Mouse (Mus musculus) stomach, embryonic 15.5 days (tissue): ENCODE measurements at regions not wholly inside any gene's neighbourhood (a gene's known extent, or its start where the extent isn't known, plus 50 kb on each side); places are given as distances from the start of the nearest gene placed in this dataset.

Experiments used
- ATAC-seq: fragments of 200-750 bp; cut with Nextera tagmentation; 2 replicates; pipeline ENCODE4 v1.8.0; 2017; ENCODE audit warnings: low read depth, moderate number of reproducible peaks, moderate TSS enrichment; ENCODE audit not compliant: insufficient read depth, low FRiP score
- H3K27ac ChIP-seq: fragments of 300-500 bp; sonication (generic); 2 replicates; pipeline ENCODE4 v1.5.1; 2015; ENCODE audit warnings: mild to moderate bottlenecking, inconsistent platforms
- H3K27me3 ChIP-seq: fragments of 300-500 bp; sonication (generic); replicated peaks from 2 replicates; pipeline ENCODE4 v1.6.1; 2015; ENCODE audit warnings: inconsistent platforms
- H3K36me3 ChIP-seq: fragments of 300-500 bp; sonication (generic); 2 replicates; pipeline ENCODE4 v1.6.1; 2015; ENCODE audit warnings: inconsistent platforms
- H3K4me1 ChIP-seq: fragments of 300-500 bp; sonication (generic); 2 replicates; pipeline ENCODE4 v1.6.1; 2015; ENCODE audit warnings: inconsistent platforms
- H3K4me2 ChIP-seq: fragments of 300-500 bp; sonication (generic); 2 replicates; pipeline ENCODE4 v1.6.1; 2015; ENCODE audit warnings: mild to moderate bottlenecking, inconsistent platforms
- H3K4me3 ChIP-seq: fragments of 300-500 bp; sonication (generic); replicated peaks from 2 replicates; pipeline ENCODE4 v1.5.1; 2015; ENCODE audit warnings: inconsistent platforms
- H3K9ac ChIP-seq: fragments of 300-500 bp; sonication (generic); 2 replicates; pipeline ENCODE4 v1.6.1; 2015; ENCODE audit warnings: inconsistent platforms
- H3K9me3 ChIP-seq: fragments of 300-500 bp; sonication (generic); 2 replicates; pipeline ENCODE4 v1.6.1; 2016; ENCODE audit warnings: inconsistent platforms
- WGBS: fragments of 180-500 bp; shearing (Covaris S2); methylation state at CpG from one replicate; pipeline ENCODE4 v1.1.7; 2015; 5-methylcytosine and 5-hydroxymethylcytosine counted together

- no peaks in the 10 kb centered on the region for H3K9me3 ChIP-seq
- H3K27me3 ChIP-seq = no peaks in the 10 kb centered on the region
- H3K4me3 ChIP-seq = no peak overlapping the region
- H3K9ac ChIP-seq = no peak overlapping the region
- H3K4me1 ChIP-seq = no peaks in the 10 kb centered on the region
- ATAC-seq = no peak
- no peaks in the 10 kb centered on the region for H3K36me3 ChIP-seq
- H3K4me2 ChIP-seq = no peak overlapping the region
- no peak overlapping the region for H3K27ac ChIP-seq
- 57% methylated on average over 1 of the region's 1 CpGs for WGBS
These were observed 160.5 kb upstream of the Srrm4 start for GRCm38 (mm10) chr5:116752096-116752495.

DNA sequence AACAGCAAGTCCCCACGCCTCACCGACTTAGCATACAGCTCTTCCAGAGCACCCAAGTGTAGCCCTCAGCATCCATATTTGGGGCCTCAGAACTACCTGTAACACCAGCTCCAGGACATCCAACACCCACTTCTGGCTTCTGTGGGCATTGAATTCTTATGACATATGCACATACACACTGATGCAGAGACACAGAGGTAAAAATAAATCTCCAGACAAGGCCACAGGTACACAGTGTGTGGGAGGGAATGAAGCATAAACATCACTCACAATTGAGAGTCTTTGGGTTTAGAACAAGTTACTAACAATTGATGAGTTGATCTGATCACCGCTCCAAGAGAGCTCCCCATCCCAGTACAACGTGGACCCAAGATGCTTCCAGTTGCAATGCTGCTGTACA, 154.2 kb upstream of the Srrm4 start:
- H3K9me3 ChIP-seq = no peaks in the 10 kb centered on the region
- no peak overlapping the region for H3K4me2 ChIP-seq
- H3K9ac ChIP-seq = no peak overlapping the region
- ATAC-seq = no peak
- H3K4me1 ChIP-seq = no peaks in the 10 kb centered on the region
- H3K4me3 ChIP-seq = no peak overlapping the region
- no peak overlapping the region for H3K27ac ChIP-seq
- WGBS = 83% methylated on average over 4 of the region's 4 CpGs
- H3K36me3 ChIP-seq = no peaks in the 10 kb centered on the region
- no peaks in the 10 kb centered on the region for H3K27me3 ChIP-seq

- 16% methylated on average over 10 of the region's 10 CpGs for WGBS
- H3K36me3 ChIP-seq = no peaks in the 10 kb centered on the region
- H3K4me2 ChIP-seq = no peak overlapping the region
- no peak overlapping the region for H3K4me3 ChIP-seq
- ATAC-seq = no peak
- H3K27me3 ChIP-seq = no peaks in the 10 kb centered on the region
- H3K4me1 ChIP-seq = no peaks in the 10 kb centered on the region
- H3K9ac ChIP-seq = no peak overlapping the region
- H3K27ac ChIP-seq = no peak overlapping the region
- no peaks in the 10 kb centered on the region for H3K9me3 ChIP-seq
These were observed 152.8 kb upstream of the Srrm4 start for GRCm38 (mm10) chr5:116744389-116744788.

GRCm38 (mm10) chr5:116735622-116736021, 144.0 kb upstream of the Srrm4 start:
- no peak overlapping the region for H3K9ac ChIP-seq
- H3K4me2 ChIP-seq = no peak overlapping the region
- no peaks in the 10 kb centered on the region for H3K36me3 ChIP-seq
- H3K27me3 ChIP-seq = no peaks in the 10 kb centered on the region
- H3K9me3 ChIP-seq = no peaks in the 10 kb centered on the region
- 41% methylated on average over 4 of the region's 4 CpGs for WGBS
- no peak for ATAC-seq
- H3K27ac ChIP-seq = no peak overlapping the region
- H3K4me3 ChIP-seq = no peak overlapping the region
- no peaks in the 10 kb centered on the region for H3K4me1 ChIP-seq

DNA sequence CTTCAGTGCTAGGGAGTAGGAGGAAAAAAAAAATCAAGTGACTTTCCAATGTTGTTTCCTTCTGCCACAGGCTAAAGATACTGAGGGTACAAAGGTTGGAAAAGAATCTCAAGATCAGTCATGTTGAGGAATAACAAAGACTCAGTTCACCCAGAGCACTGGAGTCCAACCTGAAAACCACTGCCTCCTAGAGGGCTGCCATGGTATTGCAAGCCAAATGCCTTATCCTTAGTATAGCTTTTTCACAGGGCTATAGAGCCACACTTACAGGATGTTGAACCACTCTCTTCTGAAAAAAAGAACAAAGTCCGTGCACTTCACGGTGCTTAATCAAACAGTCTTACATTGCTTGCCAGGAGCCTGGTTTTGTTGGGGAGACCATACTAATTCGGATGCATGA, 139.9 kb upstream of the Srrm4 start:
- Histone ChIP-seq H3K27ac (no peak overlapping the region), H3K4me2 (no peak overlapping the region), H3K27me3 (no peaks in the 10 kb centered on the region), H3K36me3 (no peaks in the 10 kb centered on the region), H3K4me1 (no peaks in the 10 kb centered on the region), H3K9me3 (no peaks in the 10 kb centered on the region), H3K4me3 (no peak overlapping the region), H3K9ac (no peak overlapping the region)
- 88% methylated on average over 3 of the region's 3 CpGs for WGBS
- ATAC-seq = no peak

DNA sequence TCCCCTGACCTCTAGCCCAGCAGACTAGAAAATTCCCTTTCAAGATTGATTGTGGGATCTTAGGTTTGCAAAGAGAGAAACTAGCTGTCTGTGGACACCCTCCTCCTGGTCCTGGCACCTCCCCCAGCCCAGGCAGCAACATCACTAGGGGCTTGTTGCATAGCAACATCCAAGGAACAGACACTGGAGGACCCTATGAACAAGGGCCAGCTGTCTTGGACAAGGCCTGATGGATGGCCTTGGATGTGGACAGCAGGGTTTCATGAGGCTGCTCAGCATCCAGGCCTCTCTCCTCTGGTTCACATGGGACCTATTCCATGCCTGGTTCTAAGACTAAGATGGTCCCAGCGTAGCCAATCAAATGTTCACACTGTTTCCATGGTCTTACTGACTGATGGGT, 127.6 kb upstream of the Srrm4 start:
- no peaks in the 10 kb centered on the region for H3K36me3 ChIP-seq
- ATAC-seq = no peak
- no peaks in the 10 kb centered on the region for H3K9me3 ChIP-seq
- no peak overlapping the region for H3K4me2 ChIP-seq
- H3K27me3 ChIP-seq = no peaks in the 10 kb centered on the region
- 76% methylated on average over 1 of the region's 1 CpGs for WGBS
- no peaks in the 10 kb centered on the region for H3K4me1 ChIP-seq
- H3K27ac ChIP-seq = no peak overlapping the region
- no peak overlapping the region for H3K4me3 ChIP-seq
- H3K9ac ChIP-seq = no peak overlapping the region

DNA sequence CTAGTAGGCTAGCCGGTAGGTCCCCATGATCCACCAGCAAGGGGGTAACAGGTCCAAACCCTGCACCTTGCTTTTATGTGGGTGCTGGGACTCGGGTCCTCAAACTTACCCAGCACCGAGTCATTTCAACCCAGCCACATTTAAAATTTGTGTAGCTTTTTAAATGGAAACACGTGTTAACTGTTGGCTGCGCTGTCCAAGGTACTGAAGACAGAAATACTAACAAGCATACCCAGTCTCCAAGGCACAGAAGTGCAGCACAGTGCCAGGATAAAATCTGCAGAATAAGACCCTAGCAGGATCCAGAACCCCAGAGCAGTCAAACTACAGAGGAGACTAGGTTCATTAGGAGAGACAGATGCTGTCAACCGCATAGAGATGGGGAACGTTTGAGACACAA, 122.6 kb upstream of the Srrm4 start:
- WGBS = 28% methylated on average over 7 of the region's 7 CpGs
- no peaks in the 10 kb centered on the region for H3K4me1 ChIP-seq
- no peaks in the 10 kb centered on the region for H3K9me3 ChIP-seq
- no peaks in the 10 kb centered on the region for H3K27me3 ChIP-seq
- no peak overlapping the region for H3K27ac ChIP-seq
- no peak overlapping the region for H3K4me2 ChIP-seq
- H3K9ac ChIP-seq = no peak overlapping the region
- H3K36me3 ChIP-seq = no peaks in the 10 kb centered on the region
- no peak overlapping the region for H3K4me3 ChIP-seq
- no peak for ATAC-seq

GRCm38 (mm10) chr5:116712056-116712455, 120.4 kb upstream of the Srrm4 start:
- Histone ChIP-seq H3K27ac (no peak overlapping the region), H3K9ac (no peak overlapping the region), H3K4me1 (no peaks in the 10 kb centered on the region), H3K4me3 (no peak overlapping the region), H3K36me3 (no peaks in the 10 kb centered on the region), H3K27me3 (no peaks in the 10 kb centered on the region), H3K4me2 (no peak overlapping the region), H3K9me3 (no peaks in the 10 kb centered on the region)
- WGBS = 84% methylated on average over 3 of the region's 3 CpGs
- ATAC-seq = no peak

GRCm38 (mm10) chr5:116708505-116708904, 116.9 kb upstream of the Srrm4 start:
- Histone ChIP-seq H3K27me3 (no peaks in the 10 kb centered on the region), H3K27ac (no peak overlapping the region), H3K4me1 (no peaks in the 10 kb centered on the region), H3K9ac (no peak overlapping the region), H3K36me3 (no peaks in the 10 kb centered on the region), H3K4me3 (no peak overlapping the region), H3K4me2 (no peak overlapping the region), H3K9me3 (no peaks in the 10 kb centered on the region)
- WGBS = 26% methylated on average over 6 of the region's 6 CpGs
- no peak for ATAC-seq

- no peaks in the 10 kb centered on the region for H3K27me3 ChIP-seq
- no peak overlapping the region for H3K9ac ChIP-seq
- H3K27ac ChIP-seq = no peak overlapping the region
- no peaks in the 10 kb centered on the region for H3K9me3 ChIP-seq
- no peak overlapping the region for H3K4me2 ChIP-seq
- no peak overlapping the region for H3K4me3 ChIP-seq
- H3K36me3 ChIP-seq = no peaks in the 10 kb centered on the region
- WGBS = 69% methylated on average over 5 of the region's 5 CpGs
- no peaks in the 10 kb centered on the region for H3K4me1 ChIP-seq
- no peak for ATAC-seq
These were observed 70.8 kb upstream of the Srrm4 start for GRCm38 (mm10) chr5:116662466-116662865.

- H3K9me3 ChIP-seq = no peaks in the 10 kb centered on the region
- 55% methylated on average over 2 of the region's 2 CpGs for WGBS
- no peak overlapping the region for H3K27ac ChIP-seq
- no peaks in the 10 kb centered on the region for H3K36me3 ChIP-seq
- no peaks in the 10 kb centered on the region for H3K27me3 ChIP-seq
- H3K4me2 ChIP-seq = no peak overlapping the region
- ATAC-seq = no peak
- H3K4me3 ChIP-seq = no peak overlapping the region
- no peak overlapping the region for H3K9ac ChIP-seq
- no peaks in the 10 kb centered on the region for H3K4me1 ChIP-seq
These were observed 70.2 kb upstream of the Srrm4 start for GRCm38 (mm10) chr5:116661851-116662250.

DNA sequence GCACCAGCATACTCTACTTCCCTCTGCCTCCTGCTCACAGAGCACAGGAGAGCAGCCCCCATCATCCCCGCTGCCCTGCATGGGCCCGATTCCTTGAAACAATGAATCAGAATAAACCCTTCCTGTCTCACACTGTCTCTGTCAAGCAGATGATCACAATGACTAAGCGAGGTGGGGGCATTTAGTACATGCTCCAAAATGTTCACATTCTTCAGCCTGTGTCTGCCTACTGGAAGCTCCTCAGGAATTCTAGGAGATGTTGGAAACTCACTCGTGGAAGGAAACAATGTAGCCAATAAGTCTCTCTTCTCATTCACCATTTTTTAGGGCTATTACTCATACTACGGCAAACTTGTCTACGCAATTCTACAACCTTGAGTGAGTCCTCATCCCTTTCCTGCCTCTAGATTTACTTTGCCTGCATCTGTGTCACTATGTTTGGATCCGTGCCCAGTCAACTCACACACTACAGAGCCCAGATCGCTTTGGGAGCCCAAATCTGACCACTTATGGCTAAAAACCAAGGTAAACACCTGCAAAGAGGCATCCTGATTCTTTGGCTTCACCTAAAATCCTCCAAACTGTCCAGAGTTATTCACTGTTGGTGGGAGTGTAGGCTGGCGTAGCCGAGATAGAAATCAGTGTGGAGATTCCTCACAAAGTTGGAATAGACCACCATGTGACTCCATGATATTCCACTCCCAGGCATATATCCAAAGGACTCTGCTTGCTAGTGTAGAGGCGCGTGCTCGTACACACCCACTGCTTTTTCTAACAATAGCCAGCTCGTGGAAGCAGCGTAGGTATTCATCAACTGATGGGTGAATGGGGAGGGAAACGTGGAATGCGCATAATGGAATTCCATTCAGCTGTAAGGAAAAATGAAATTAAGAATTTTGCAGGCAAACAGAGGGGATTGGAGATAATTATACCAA, 63.1 kb upstream of the Srrm4 start:
- Histone ChIP-seq H3K27me3 (no peaks in the 10 kb centered on the region), H3K4me1 (no peaks in the 10 kb centered on the region), H3K36me3 (no peaks in the 10 kb centered on the region), H3K4me2 (no peak overlapping the region), H3K27ac (no peak overlapping the region), H3K9me3 (no peaks in the 10 kb centered on the region), H3K4me3 (no peak overlapping the region), H3K9ac (no peak overlapping the region)
- ATAC-seq = no peak
- WGBS = 77% methylated on average over 17 of the region's 17 CpGs
